Comparison of ENCODE assay signal across 8 mouse cellular contexts in genomic region chr7:80197371-80197770, GRCm38 (mm10). TPM values are rescaled to one million over a fixed set of nuclear protein-coding genes. Genes with fewer than 3 reads are reported as not detected.
A peak's percentile ranks its signal among the peaks of the same experiment; 100 is the strongest.
DNase-seq lines count a peak whose midpoint lies in the region; ATAC-seq and TF ChIP-seq lines count a peak whose summit lies in the region.

No protein-coding gene starts in this region.

- H3K36me3 ChIP-seq in kidney, embryonic 14.5 days (ENCODE audit: control insufficient read depth, insufficient read depth, low read length), result 0 out of 2 replicates have a peak, but pooled peaks cover 2% of the 10 kb centered on the region
- no peaks in the 10 kb centered on the region for H3K36me3 ChIP-seq in heart, postnatal 0 days (replicated peaks; ENCODE audit: control insufficient read depth, insufficient read depth, low read length)
- H3K36me3 ChIP-seq in midbrain, embryonic 11.5 days (ENCODE audit: control insufficient read depth, insufficient read depth, low read length), result no peaks in the 10 kb centered on the region

- H3K4me3 ChIP-seq in kidney, embryonic 14.5 days (ENCODE audit: low read length), result peak overlapping the region; percentile 76; the same call in 1 of the 2 replicates
- H3K4me3 ChIP-seq in heart, postnatal 0 days (ENCODE audit: low read depth, low read length), result no peak overlapping the region
- peak overlapping the region; percentile 72; the same call in 1 of the 2 replicates for H3K4me3 ChIP-seq in midbrain, embryonic 11.5 days (ENCODE audit: low read depth, low read length)

- peak overlapping the region; percentile 95 for H3K27ac ChIP-seq in kidney, embryonic 14.5 days (ENCODE audit: low read depth, low read length)
- no peak overlapping the region; the same call in 1 of the 2 replicates for H3K27ac ChIP-seq in heart, postnatal 0 days (ENCODE audit: low read depth)
- H3K27ac ChIP-seq in midbrain, embryonic 11.5 days (ENCODE audit: low read depth, low read length), result no peak overlapping the region; the same call in 1 of the 2 replicates

- H3K4me2 ChIP-seq in kidney, embryonic 14.5 days (replicated peaks; ENCODE audit: low read depth, low read length), result peak overlapping the region; percentile 85
- peak overlapping the region; percentile 89 for H3K4me2 ChIP-seq in heart, postnatal 0 days (ENCODE audit: low read depth, low read length)
- peak overlapping the region; percentile 92 for H3K4me2 ChIP-seq in midbrain, embryonic 11.5 days

- no peak for DNase-seq in kidney, postnatal 14 days
- DNase-seq in T-cell, adult 2 months (ENCODE audit: low spot score), result peak; percentile 55
- DNase-seq in heart, postnatal 0 days (ENCODE audit: low spot score), result peak; percentile 43
- no peak for DNase-seq in midbrain, embryonic 11.5 days (ENCODE audit: low spot score, missing footprints)
- DNase-seq in ovary, postnatal 36 days (ENCODE audit: low spot score), result no peak
- no peak for DNase-seq in cerebellum, adult 11-12 months
- DNase-seq in adrenal gland, postnatal 25 days, result no peak

- no peak for ATAC-seq in kidney, embryonic 14.5 days (ENCODE audit: low FRiP score, low TSS enrichment)
- ATAC-seq in heart, postnatal 0 days (ENCODE audit: insufficient read depth, low read depth), result no peak
- ATAC-seq in midbrain, embryonic 11.5 days (ENCODE audit: low FRiP score), result no peak

- peaks cover 37% of the 10 kb centered on the region for H3K4me1 ChIP-seq in kidney, embryonic 14.5 days (ENCODE audit: control insufficient read depth, insufficient read depth, low read length)
- H3K4me1 ChIP-seq in heart, postnatal 0 days (ENCODE audit: control insufficient read depth, insufficient read depth), result peaks cover 27% of the 10 kb centered on the region; the same call in 1 of the 2 replicates
- H3K4me1 ChIP-seq in midbrain, embryonic 11.5 days (ENCODE audit: control insufficient read depth, insufficient read depth, low read length), result peaks cover 49% of the 10 kb centered on the region

- no peaks in the 10 kb centered on the region for H3K27me3 ChIP-seq in kidney, embryonic 14.5 days (ENCODE audit: control insufficient read depth, insufficient read depth, low read length)
- H3K27me3 ChIP-seq in heart, postnatal 0 days (ENCODE audit: control insufficient read depth, insufficient read depth, low read length), result no peaks in the 10 kb centered on the region
- no peaks in the 10 kb centered on the region for H3K27me3 ChIP-seq in midbrain, embryonic 11.5 days (ENCODE audit: control insufficient read depth, insufficient read depth, low read length)

- H3K9ac ChIP-seq in kidney, embryonic 14.5 days (ENCODE audit: low read depth, low read length), result peak overlapping the region; percentile 76; the same call in 1 of the 2 replicates
- H3K9ac ChIP-seq in heart, postnatal 0 days (replicated peaks; ENCODE audit: low read depth, low read length), result no peak overlapping the region
- 0 out of 2 replicates have a peak overlapping the region, but pooled peaks have one; percentile 90 for H3K9ac ChIP-seq in midbrain, embryonic 11.5 days (ENCODE audit: low read length)

- H3K9me3 ChIP-seq in kidney, embryonic 14.5 days (ENCODE audit: control insufficient read depth, low read length), result no peaks in the 10 kb centered on the region
- no peaks in the 10 kb centered on the region for H3K9me3 ChIP-seq in heart, postnatal 0 days (replicated peaks; ENCODE audit: control insufficient read depth, low read length)
- H3K9me3 ChIP-seq in midbrain, embryonic 11.5 days (ENCODE audit: control insufficient read depth, low read length), result no peaks in the 10 kb centered on the region

- TF ChIP-seq EP300 in heart, postnatal 0 days (IDR thresholded peaks at IDR 0.05; ENCODE audit: low read depth), result no peak

- WGBS in kidney, embryonic 14.5 days, result 13% methylated on average over 4 of the region's 4 CpGs
- WGBS in heart, postnatal 0 days, result 41% methylated on average over 4 of the region's 4 CpGs
- WGBS in midbrain, embryonic 11.5 days, result 12% methylated on average over 4 of the region's 4 CpGs

- TF ChIP-seq CTCF in heart, postnatal 0 days (IDR thresholded peaks at IDR 0.05; ENCODE audit: low read depth), result no peak

RNA-seq across cellular contexts. Expression of gene Sema4b, which starts 10.7 kb away (rescaled TPM):
- 13.0 and 19.9 TPM in 2 replicates for polyA plus RNA-seq in kidney, embryonic 14.5 days (2014; fragmentation: Nextera tagmentation; extraction: Ambion mirVana)
- 17.5 and 24.2 TPM in 2 replicates for total RNA-seq in heart, postnatal 0 days (2014; rRNA removed; ENCODE audit: low replicate concordance)
- polyA plus RNA-seq in heart, postnatal 0 days (2015; fragmentation: Nextera tagmentation; extraction: Ambion mirVana), result 10.5 and 11.7 TPM in 2 replicates
- 9.6 and 10.5 TPM in 2 replicates for polyA plus RNA-seq in midbrain, embryonic 11.5 days (2014; fragmentation: Nextera tagmentation; extraction: Ambion mirVana)
- 68.9 and 70.0 TPM in 2 replicates for total RNA-seq in adrenal gland, postnatal 25 days (2021)

RNA-seq across cellular contexts. Expression of gene Cib1, which starts 35.2 kb away (rescaled TPM):
- polyA plus RNA-seq in kidney, embryonic 14.5 days (2014; fragmentation: Nextera tagmentation; extraction: Ambion mirVana), result 100 and 139 TPM in 2 replicates
- total RNA-seq in heart, postnatal 0 days (2014; rRNA removed; ENCODE audit: low replicate concordance), result 26.0 and 27.2 TPM in 2 replicates
- 57.2 and 57.4 TPM in 2 replicates for polyA plus RNA-seq in heart, postnatal 0 days (2015; fragmentation: Nextera tagmentation; extraction: Ambion mirVana)
- polyA plus RNA-seq in midbrain, embryonic 11.5 days (2014; fragmentation: Nextera tagmentation; extraction: Ambion mirVana), result 49.8 and 55.0 TPM in 2 replicates
- total RNA-seq in adrenal gland, postnatal 25 days (2021), result 62.4 and 68.2 TPM in 2 replicates

RNA-seq across cellular contexts. Expression of gene Gdpgp1, which starts 35.3 kb away (rescaled TPM):
- polyA plus RNA-seq in kidney, embryonic 14.5 days (2014; fragmentation: Nextera tagmentation; extraction: Ambion mirVana), result 3.3 and 5.3 TPM in 2 replicates
- 2.5 and 5.5 TPM in 2 replicates for total RNA-seq in heart, postnatal 0 days (2014; rRNA removed; ENCODE audit: low replicate concordance)
- 2.0 and 2.3 TPM in 2 replicates for polyA plus RNA-seq in heart, postnatal 0 days (2015; fragmentation: Nextera tagmentation; extraction: Ambion mirVana)
- polyA plus RNA-seq in midbrain, embryonic 11.5 days (2014; fragmentation: Nextera tagmentation; extraction: Ambion mirVana), result 3.8 and 4.5 TPM in 2 replicates
- 5.6 and 6.0 TPM in 2 replicates for total RNA-seq in adrenal gland, postnatal 25 days (2021)

RNA-seq across cellular contexts. Expression of gene Ttll13, which starts 48.8 kb away (rescaled TPM):
- 0.47 and 1.7 TPM in 2 replicates for polyA plus RNA-seq in kidney, embryonic 14.5 days (2014; fragmentation: Nextera tagmentation; extraction: Ambion mirVana)
- total RNA-seq in heart, postnatal 0 days (2014; rRNA removed; ENCODE audit: low replicate concordance), result 0.35 TPM in 1 of 2 replicates, not detected in the other
- 0.51 and 0.98 TPM in 2 replicates for polyA plus RNA-seq in heart, postnatal 0 days (2015; fragmentation: Nextera tagmentation; extraction: Ambion mirVana)
- polyA plus RNA-seq in midbrain, embryonic 11.5 days (2014; fragmentation: Nextera tagmentation; extraction: Ambion mirVana), result 0.53 and 0.91 TPM in 2 replicates
- total RNA-seq in adrenal gland, postnatal 25 days (2021), result 0.57 and 2.1 TPM in 2 replicates

Comparison
In these comparisons a context has a peak if more than half of its experiments do, and no peak if none do; other contexts are left out.
1. DNase-seq: peak in T-cell, adult 2 months (single experiment) and heart, postnatal 0 days (single experiment); none in kidney, postnatal 14 days (single experiment), midbrain, embryonic 11.5 days (single experiment), ovary, postnatal 36 days (single experiment), cerebellum, adult 11-12 months (single experiment) and adrenal gland, postnatal 25 days (single experiment).
2. Peak in every context shown above with its lines, with median percentiles within 50 percentile points of each other: H3K4me2 ChIP-seq.